Mouse (Mus musculus) G1E (cell line): ENCODE data around the gene Ddah1. TPM values are rescaled to one million over a fixed set of nuclear protein-coding genes. Genes with fewer than 3 reads are reported as not detected.

Source experiments
- ATAC-seq: 2 replicates; pipeline ENCODE4 v1.8.0; 2016; ENCODE audit warnings: mild to moderate bottlenecking; ENCODE audit not compliant: insufficient number of reproducible peaks, poor library complexity, low FRiP score, severe bottlenecking; ENCODE audit errors: extremely low read depth
- DNase-seq: peaks from one replicate; pipeline ENCODE4 v3.0.0; 2012; ENCODE audit warnings: low spot score
- H3K27me3 ChIP-seq: 2 replicates; pipeline ENCODE4 v1.6.1; 2012; ENCODE audit warnings: mild to moderate bottlenecking, low read length, inconsistent platforms; ENCODE audit not compliant: insufficient read depth
- H3K36me3 ChIP-seq: replicated peaks from 2 replicates; pipeline ENCODE3; 2012; ENCODE audit warnings: mild to moderate bottlenecking, inconsistent platforms
- H3K4me1 ChIP-seq: 2 replicates; pipeline ENCODE4 v1.6.1; 2012; ENCODE audit warnings: low read depth, low read length, inconsistent platforms, mixed read lengths; ENCODE audit not compliant: insufficient read depth
- H3K4me3 ChIP-seq: 2 replicates; pipeline ENCODE4 v1.5.1; 2012; ENCODE audit warnings: low read depth, mild to moderate bottlenecking, inconsistent platforms, low read length, moderate library complexity, mixed read lengths
- H3K9me3 ChIP-seq: replicated peaks from 2 replicates; pipeline ENCODE4 v1.6.1; 2012; ENCODE audit warnings: inconsistent platforms
- CTCF ChIP-seq: IDR thresholded peaks from 2 replicates; pipeline ENCODE4 v1.5.1; 2012; ENCODE audit warnings: low read depth, low read length, inconsistent platforms, mixed read lengths
- GATA1 ChIP-seq: IDR thresholded peaks from 2 replicates; pipeline ENCODE4 v1.6.1; 2012; ENCODE audit warnings: borderline replicate concordance, low read length, inconsistent platforms, mixed read lengths
- GATA2 ChIP-seq: IDR thresholded peaks from 2 replicates; pipeline ENCODE4 v1.6.1; 2012; ENCODE audit warnings: low read depth, low read length, inconsistent platforms, borderline replicate concordance
- POLR2AphosphoS5 ChIP-seq: IDR thresholded peaks from 2 replicates; pipeline ENCODE4 v1.6.1; 2012; ENCODE audit warnings: low read depth, low read length, inconsistent platforms; ENCODE audit not compliant: insufficient replicate concordance
- TAL1 ChIP-seq: conservative IDR thresholded peaks from 2 replicates; pipeline ENCODE4 v1.6.1; 2012; ENCODE audit warnings: low read depth, low read length, inconsistent platforms, mixed read lengths
- polyA plus RNA-seq: library from polyadenylated mRNA; stranded (reverse); fragments of >175 nt; gene quantifications from 2 replicates; pipeline ENCODE4 v1.2.3, GENCODE M21; 2012
- total RNA-seq, 2 experiments: library from RNA; stranded (forward) in 1 of 2; stranded (reverse) in 1 of 2; fragments of 200-1000 nt in 1 of 2; fragments of >200 nt in 1 of 2; fragmentation: Nextera tagmentation in 1 of 2; gene quantifications; 2 replicates each; pipeline ENCODE4 v1.2.3; 2014 to 2017

Gene Ddah1
- not detected in 2 replicates for total RNA-seq (2014; fragmentation: Nextera tagmentation)
- 0.06 and 0.16 TPM in 2 replicates for total RNA-seq (2017)
- not detected in 2 replicates for polyA plus RNA-seq

DNA sequence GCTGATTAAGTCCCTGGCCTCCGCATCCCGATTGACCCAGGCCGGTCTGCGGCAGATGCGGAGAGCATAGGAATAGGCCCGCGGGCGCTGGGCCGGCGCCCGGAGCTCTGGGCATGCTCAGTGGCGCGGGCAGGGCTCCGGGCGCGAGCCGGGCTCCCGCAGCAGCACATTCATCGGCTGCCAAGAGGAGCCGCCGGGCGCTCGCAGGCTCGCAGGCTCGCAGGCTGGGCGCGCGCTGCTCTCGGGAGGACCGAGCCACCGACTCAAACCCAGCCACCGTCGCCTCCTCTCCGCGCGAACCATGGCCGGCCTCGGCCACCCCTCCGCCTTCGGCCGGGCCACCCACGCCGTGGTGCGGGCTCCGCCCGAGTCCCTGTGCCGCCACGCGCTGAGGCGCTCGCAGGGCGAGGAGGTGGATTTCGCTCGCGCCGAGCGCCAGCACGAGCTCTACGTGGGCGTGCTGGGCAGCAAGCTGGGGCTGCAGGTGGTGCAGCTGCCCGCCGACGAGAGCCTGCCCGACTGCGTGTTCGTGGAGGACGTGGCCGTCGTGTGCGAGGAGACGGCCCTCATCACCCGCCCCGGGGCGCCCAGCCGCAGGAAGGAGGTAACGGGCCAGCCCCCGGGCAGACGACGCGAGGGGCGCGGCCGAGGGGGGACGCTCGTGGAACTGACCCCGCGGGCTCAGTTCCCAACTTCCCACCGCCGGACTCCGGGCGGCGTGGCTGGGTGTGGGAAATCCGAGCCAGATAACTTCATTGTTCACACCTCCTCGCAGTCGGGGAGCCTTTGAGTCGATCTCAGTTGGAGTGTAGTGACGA, at the start of gene Ddah1:
Ddah1 (plus strand) TSS at position 115 of the 818 bp plus-strand sequence.
- no peaks in the 10 kb centered on the region for H3K27me3 ChIP-seq
- no peaks in the 10 kb centered on the region for H3K4me1 ChIP-seq

DNA sequence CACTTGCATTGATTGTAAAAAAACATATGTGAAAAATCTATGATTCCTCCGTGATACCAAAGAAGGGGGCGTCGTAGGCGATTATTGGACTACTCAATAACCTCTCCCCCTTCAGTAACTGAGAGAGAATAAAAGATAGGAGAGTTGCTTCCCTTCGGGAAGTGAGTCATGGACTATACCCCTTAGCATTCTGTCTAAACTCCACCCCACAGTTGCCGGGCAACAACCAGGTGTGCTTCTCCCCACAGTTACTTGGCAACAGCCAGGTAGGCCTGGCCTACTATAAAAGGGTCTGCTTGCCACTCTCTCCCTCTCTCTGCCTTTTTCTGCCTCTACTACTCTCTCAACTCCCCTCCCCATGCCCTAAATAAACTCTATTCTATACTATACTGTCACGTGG, 42.6 kb upstream of the Ddah1 start:
- no peaks in the 10 kb centered on the region for H3K27me3 ChIP-seq
- H3K36me3 ChIP-seq, result no peaks in the 10 kb centered on the region
- TF ChIP-seq GATA1 (no peak), POLR2AphosphoS5 (no peak), CTCF (no peak), GATA2 (no peak)
- H3K4me3 ChIP-seq, result no peak overlapping the region
- H3K9me3 ChIP-seq, result peaks cover 21% of the 10 kb centered on the region
- no peaks in the 10 kb centered on the region for H3K4me1 ChIP-seq
- DNase-seq, result no peak
- ATAC-seq, result no peak

More for the DNA sequence above, at the start of gene Ddah1:
- Histone ChIP-seq H3K4me3 (no peak within 1 kb of the TSS; the same call in 1 of the 2 replicates), H3K9me3 (peaks cover 43% of the 10 kb centered on the region), H3K36me3 (no peaks in the 10 kb centered on the region)
- DNase-seq (no peak), ATAC-seq (no peak)
- TF ChIP-seq POLR2AphosphoS5 (no peak), TAL1 (no peak), CTCF (no peak), GATA1 (no peak), GATA2 (no peak)

DNA sequence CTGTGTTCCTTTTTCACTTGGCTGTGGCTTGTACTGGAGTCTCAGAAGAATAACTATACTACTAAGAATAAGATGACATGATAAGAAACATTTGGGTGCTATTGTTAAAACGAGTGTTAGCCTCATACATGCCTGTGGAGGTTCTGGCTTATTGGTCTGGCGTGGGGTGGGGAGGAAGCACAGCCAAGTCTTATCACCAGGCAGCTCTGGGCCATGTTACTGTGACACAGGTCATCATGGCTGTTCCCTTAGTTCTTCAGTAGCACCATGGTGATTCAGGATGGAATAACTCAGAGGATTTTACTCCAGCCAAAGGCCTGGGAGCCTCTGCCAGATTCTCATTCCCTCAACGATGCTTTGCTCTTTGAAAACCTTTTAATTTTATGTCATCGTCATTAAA, 38.8 kb upstream of the Ddah1 start:
- DNase-seq, result no peak
- H3K4me3 ChIP-seq, result no peak overlapping the region
- H3K4me1 ChIP-seq, result no peaks in the 10 kb centered on the region
- H3K36me3 ChIP-seq, result no peaks in the 10 kb centered on the region
- H3K9me3 ChIP-seq, result peaks cover 9% of the 10 kb centered on the region
- ATAC-seq, result no peak
- no peaks in the 10 kb centered on the region for H3K27me3 ChIP-seq
- no peak for TF ChIP-seq GATA1
- no peak for TF ChIP-seq TAL1

DNA sequence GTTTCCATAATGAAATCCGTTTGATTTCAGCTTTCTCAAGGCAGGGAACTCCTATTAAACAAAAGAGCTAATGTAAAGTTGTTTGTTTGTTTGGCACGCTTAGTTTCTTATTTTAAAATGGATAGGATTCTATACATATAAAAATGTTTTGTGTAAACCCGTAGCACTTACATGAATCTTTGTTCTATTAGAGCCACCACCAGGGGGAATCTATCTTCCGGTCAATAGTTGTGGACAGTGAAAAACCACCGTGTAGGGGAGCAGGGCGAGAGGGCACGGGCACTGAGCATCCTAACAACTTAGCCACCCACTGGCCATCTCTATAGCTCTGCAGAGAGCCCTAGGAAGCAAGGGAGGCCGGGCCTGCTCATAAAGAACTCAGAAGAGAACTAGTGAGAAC, 33.4 kb upstream of the Ddah1 start:
- Histone ChIP-seq H3K4me1 (no peaks in the 10 kb centered on the region), H3K4me3 (no peak overlapping the region), H3K36me3 (no peaks in the 10 kb centered on the region), H3K27me3 (no peaks in the 10 kb centered on the region), H3K9me3 (peaks cover 22% of the 10 kb centered on the region)
- ATAC-seq (no peak), DNase-seq (no peak)
- TF ChIP-seq CTCF, result no peak
- TF ChIP-seq POLR2AphosphoS5, result no peak
- no peak for TF ChIP-seq TAL1
- TF ChIP-seq GATA2, result no peak
- no peak for TF ChIP-seq GATA1

DNA sequence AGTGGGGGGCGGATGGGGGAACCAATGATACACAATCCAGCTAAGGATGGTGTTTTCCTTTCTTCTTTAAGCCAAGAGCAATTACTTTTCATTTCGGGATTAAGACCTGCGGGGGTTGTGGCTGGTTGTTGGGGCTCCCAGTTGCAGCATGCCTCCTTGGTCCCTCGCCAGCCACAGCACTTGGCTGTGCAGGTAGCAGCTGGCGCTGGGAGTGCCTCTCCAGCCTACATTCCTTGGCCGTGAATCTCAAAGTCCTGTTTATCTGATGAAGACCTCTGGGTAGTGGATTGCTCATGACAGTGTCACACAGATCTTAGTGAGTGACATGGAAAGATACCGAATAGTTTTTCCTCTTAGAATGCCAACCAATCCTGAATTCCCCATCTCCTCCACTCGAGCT, 30.1 kb upstream of the Ddah1 start:
- ATAC-seq, result no peak
- TF ChIP-seq POLR2AphosphoS5 (no peak), GATA2 (no peak), GATA1 (no peak), CTCF (no peak), TAL1 (no peak)
- no peaks in the 10 kb centered on the region for H3K4me1 ChIP-seq
- H3K9me3 ChIP-seq, result peaks cover 33% of the 10 kb centered on the region
- no peaks in the 10 kb centered on the region for H3K27me3 ChIP-seq
- no peaks in the 10 kb centered on the region for H3K36me3 ChIP-seq
- no peak for DNase-seq
- H3K4me3 ChIP-seq, result no peak overlapping the region

DNA sequence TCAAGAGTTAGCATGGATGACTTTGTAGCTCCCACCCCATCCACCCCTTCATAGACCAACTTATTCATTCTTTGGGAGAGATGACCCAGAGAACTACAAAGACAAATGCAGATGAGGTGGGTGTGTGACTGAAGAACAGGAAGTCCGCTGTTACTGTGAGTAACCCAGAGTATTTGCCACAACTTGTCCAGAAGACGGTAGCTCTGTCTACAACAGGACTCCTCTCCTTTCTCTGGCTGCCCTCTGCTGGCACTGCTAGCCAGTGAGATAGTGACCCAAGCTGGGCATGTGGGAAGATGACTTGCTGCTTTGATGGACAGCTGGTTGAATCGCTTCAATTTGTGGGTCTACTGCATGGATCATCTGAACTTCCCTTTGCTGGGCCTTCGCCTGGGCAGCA, 28.9 kb upstream of the Ddah1 start:
- Histone ChIP-seq H3K27me3 (no peaks in the 10 kb centered on the region), H3K4me1 (no peaks in the 10 kb centered on the region), H3K4me3 (no peak overlapping the region), H3K36me3 (no peaks in the 10 kb centered on the region), H3K9me3 (peaks cover 37% of the 10 kb centered on the region)
- TF ChIP-seq GATA1, result no peak
- TF ChIP-seq TAL1, result no peak
- TF ChIP-seq CTCF, result no peak
- TF ChIP-seq GATA2, result no peak
- TF ChIP-seq POLR2AphosphoS5, result no peak
- ATAC-seq, result no peak
- DNase-seq, result no peak
